Mouse (Mus musculus): Measurements from ENCODE around the gene Sema6d. TPM values are rescaled to one million over a fixed set of nuclear protein-coding genes. Genes with fewer than 3 reads are reported as not detected.

The Sema6d gene
- total and polyA plus RNA-seq, 2 experiments from 2014 or later, result 31.2 to 90.0 TPM

GRCm38 (mm10) chr2:124455881-124456280, 366.1 kb downstream of the Sema6d start:
- H3K4me1 ChIP-seq (ENCODE audit: insufficient read depth, low read length), result no peaks in the 10 kb centered on the region
- 71% methylated on average over 2 of the region's 2 CpGs for WGBS
- no peak for DNase-seq (ENCODE audit: low spot score)
- no peaks in the 10 kb centered on the region for H3K9me3 ChIP-seq (ENCODE audit: low read length)
- no peak for ATAC-seq
- H3K4me2 ChIP-seq (ENCODE audit: low read depth, low read length), result no peak overlapping the region
- H3K27me3 ChIP-seq (ENCODE audit: insufficient read depth, low read length), result no peaks in the 10 kb centered on the region
- no peak for TF ChIP-seq CTCF (IDR thresholded peaks at IDR 0.05; ENCODE audit: low read depth)
- no peaks in the 10 kb centered on the region for H3K36me3 ChIP-seq (ENCODE audit: insufficient read depth, low read length)
- no peak overlapping the region for H3K9ac ChIP-seq (replicated peaks; ENCODE audit: low read length)
- no peak overlapping the region for H3K4me3 ChIP-seq (ENCODE audit: low read length)
- H3K27ac ChIP-seq, result no peak overlapping the region

- Histone ChIP-seq H3K36me3 (ENCODE audit: insufficient read depth, low read length) (no peaks in the 10 kb centered on the region), H3K4me3 (ENCODE audit: low read length) (no peak overlapping the region), H3K9me3 (ENCODE audit: low read length) (no peaks in the 10 kb centered on the region), H3K4me1 (ENCODE audit: insufficient read depth, low read length) (no peaks in the 10 kb centered on the region), H3K9ac (replicated peaks; ENCODE audit: low read length) (no peak overlapping the region), H3K27me3 (ENCODE audit: insufficient read depth, low read length) (no peaks in the 10 kb centered on the region), H3K4me2 (ENCODE audit: low read depth, low read length) (no peak overlapping the region), H3K27ac (no peak overlapping the region)
- DNase-seq (ENCODE audit: low spot score) (no peak), ATAC-seq (no peak)
- WGBS, result 97% methylated on average over 4 of the region's 4 CpGs
- no peak for TF ChIP-seq CTCF (IDR thresholded peaks at IDR 0.05; ENCODE audit: low read depth)
Observed at GRCm38 (mm10) chr2:124456999-124457398, 367.2 kb downstream of the Sema6d start.

GRCm38 (mm10) chr2:124458028-124458427, 368.3 kb downstream of the Sema6d start:
- ATAC-seq (no peak), DNase-seq (ENCODE audit: low spot score) (peak; percentile 64)
- Histone ChIP-seq H3K27ac (no peak overlapping the region), H3K9ac (replicated peaks; ENCODE audit: low read length) (no peak overlapping the region), H3K27me3 (ENCODE audit: insufficient read depth, low read length) (no peaks in the 10 kb centered on the region), H3K4me3 (ENCODE audit: low read length) (no peak overlapping the region), H3K4me1 (ENCODE audit: insufficient read depth, low read length) (no peaks in the 10 kb centered on the region), H3K9me3 (ENCODE audit: low read length) (no peaks in the 10 kb centered on the region), H3K36me3 (ENCODE audit: insufficient read depth, low read length) (no peaks in the 10 kb centered on the region), H3K4me2 (ENCODE audit: low read depth, low read length) (no peak overlapping the region)
- TF ChIP-seq CTCF (IDR thresholded peaks at IDR 0.05; ENCODE audit: low read depth), result no peak
- 64% methylated on average over 2 of the region's 2 CpGs for WGBS

DNA sequence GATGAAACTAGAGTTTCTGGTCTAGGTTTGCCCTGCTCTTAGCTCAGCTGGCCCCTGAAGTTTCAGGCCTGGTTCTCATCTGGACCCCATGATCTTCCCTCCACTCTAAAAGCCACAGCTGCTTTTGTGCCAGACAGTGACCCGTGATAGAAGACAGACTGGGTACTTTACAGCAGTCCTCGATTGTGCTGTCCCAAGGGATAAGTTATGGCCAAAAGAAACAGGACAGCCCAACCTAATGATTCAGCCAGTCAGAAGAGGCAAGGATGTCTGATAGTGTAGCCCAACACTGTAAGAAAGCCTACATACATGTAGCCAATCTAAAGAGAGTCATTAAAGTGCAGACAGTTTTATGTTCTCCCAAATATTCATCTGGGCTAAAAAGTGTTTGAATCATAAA, 371.2 kb downstream of the Sema6d start:
- Histone ChIP-seq H3K4me2 (ENCODE audit: low read depth, low read length) (no peak overlapping the region), H3K36me3 (ENCODE audit: insufficient read depth, low read length) (no peaks in the 10 kb centered on the region), H3K4me1 (ENCODE audit: insufficient read depth, low read length) (no peaks in the 10 kb centered on the region), H3K9ac (replicated peaks; ENCODE audit: low read length) (no peak overlapping the region), H3K4me3 (ENCODE audit: low read length) (no peak overlapping the region), H3K27me3 (ENCODE audit: insufficient read depth, low read length) (no peaks in the 10 kb centered on the region), H3K27ac (no peak overlapping the region), H3K9me3 (ENCODE audit: low read length) (no peaks in the 10 kb centered on the region)
- no peak for TF ChIP-seq CTCF (IDR thresholded peaks at IDR 0.05; ENCODE audit: low read depth)
- 46% methylated on average over 2 of the region's 2 CpGs for WGBS
- DNase-seq (ENCODE audit: low spot score), result no peak
- no peak for ATAC-seq

DNA sequence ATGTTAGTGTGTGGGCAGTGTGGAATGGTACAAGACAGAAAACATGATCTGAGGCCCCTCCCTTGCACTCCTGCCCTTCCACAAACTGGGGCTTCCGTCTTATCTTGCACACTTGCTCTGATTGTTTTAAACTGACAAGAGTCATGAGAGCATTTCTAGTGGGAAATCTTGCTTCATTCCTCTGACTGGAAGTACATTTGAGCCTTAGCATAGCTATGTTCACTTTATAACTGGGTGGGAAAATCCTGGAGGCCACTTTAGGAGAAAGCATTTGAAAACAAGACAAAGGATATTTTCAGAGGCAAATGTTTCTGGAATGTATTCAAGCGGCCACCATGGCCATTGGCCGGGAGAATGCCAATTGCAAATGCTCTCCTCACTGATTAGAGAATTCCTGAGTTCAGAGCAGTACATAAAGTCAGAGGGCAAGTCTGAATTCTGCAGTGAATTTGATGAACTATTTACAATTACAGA, 371.6 kb downstream of the Sema6d start:
- Histone ChIP-seq H3K27me3 (ENCODE audit: insufficient read depth, low read length) (no peaks in the 10 kb centered on the region), H3K27ac (no peak overlapping the region), H3K9me3 (ENCODE audit: low read length) (no peaks in the 10 kb centered on the region), H3K4me2 (ENCODE audit: low read depth, low read length) (no peak overlapping the region), H3K9ac (replicated peaks; ENCODE audit: low read length) (no peak overlapping the region), H3K36me3 (ENCODE audit: insufficient read depth, low read length) (no peaks in the 10 kb centered on the region), H3K4me1 (ENCODE audit: insufficient read depth, low read length) (no peaks in the 10 kb centered on the region), H3K4me3 (ENCODE audit: low read length) (no peak overlapping the region)
- WGBS, result 48% methylated on average over 3 of the region's 3 CpGs
- DNase-seq (ENCODE audit: low spot score) (no peak), ATAC-seq (no peak)
- no peak for TF ChIP-seq CTCF (IDR thresholded peaks at IDR 0.05; ENCODE audit: low read depth)

DNA sequence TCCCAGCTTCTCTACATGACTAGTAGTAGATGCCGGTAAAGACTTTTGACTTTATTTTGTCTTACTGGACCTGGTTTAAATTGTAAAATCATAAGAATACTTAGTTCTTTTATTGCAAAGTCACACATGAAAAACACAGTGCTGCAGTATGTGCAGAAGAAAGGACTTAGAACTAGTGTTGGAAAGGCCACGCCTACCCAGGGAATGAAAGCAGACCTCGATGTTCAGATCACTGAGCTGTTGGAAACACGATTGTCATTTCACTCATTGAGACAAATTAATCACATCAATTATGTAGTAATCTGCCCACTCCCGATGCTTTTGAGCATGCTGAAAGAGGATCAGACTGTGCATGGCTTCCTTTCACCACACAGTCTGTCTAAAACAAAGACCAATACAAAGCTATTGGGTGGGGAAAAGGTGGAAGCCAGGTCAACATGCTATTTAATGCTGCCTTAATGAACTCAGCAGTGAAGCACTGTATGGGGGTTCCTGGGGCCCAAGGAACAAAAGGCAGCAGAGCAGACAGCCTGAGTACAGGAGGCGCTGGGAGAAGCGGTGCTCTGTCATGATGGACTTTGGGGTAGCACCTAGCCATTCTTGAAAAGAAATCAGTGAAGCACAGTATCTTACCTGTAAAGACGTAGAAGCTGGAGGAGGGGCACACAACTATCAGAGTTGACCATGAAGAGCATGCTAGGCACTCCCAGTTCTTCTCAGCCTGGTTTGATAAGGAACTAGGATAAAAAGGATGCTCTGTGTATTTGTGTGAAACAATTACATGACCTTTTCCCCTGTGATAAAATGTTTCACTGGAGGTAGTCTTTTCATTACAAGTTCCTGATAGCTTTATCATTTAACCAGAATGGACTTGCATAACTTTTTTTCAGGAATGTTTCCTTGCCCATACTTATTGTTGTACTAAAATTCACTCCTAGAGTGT, 375.5 kb downstream of the Sema6d start:
- ATAC-seq (no peak), DNase-seq (ENCODE audit: low spot score) (no peak)
- no peak overlapping the region for H3K27ac ChIP-seq
- TF ChIP-seq CTCF (IDR thresholded peaks at IDR 0.05; ENCODE audit: low read depth), result no peak
- H3K9ac ChIP-seq (replicated peaks; ENCODE audit: low read length), result no peak overlapping the region
- no peaks in the 10 kb centered on the region for H3K27me3 ChIP-seq (ENCODE audit: insufficient read depth, low read length)
- no peaks in the 10 kb centered on the region for H3K9me3 ChIP-seq (ENCODE audit: low read length)
- 60% methylated on average over 8 of the region's 8 CpGs for WGBS
- H3K4me2 ChIP-seq (ENCODE audit: low read depth, low read length), result no peak overlapping the region
- no peaks in the 10 kb centered on the region for H3K36me3 ChIP-seq (ENCODE audit: insufficient read depth, low read length)
- no peak overlapping the region for H3K4me3 ChIP-seq (ENCODE audit: low read length)
- H3K4me1 ChIP-seq (ENCODE audit: insufficient read depth, low read length), result peaks cover 9% of the 10 kb centered on the region; the same call in 1 of the 2 replicates

DNA sequence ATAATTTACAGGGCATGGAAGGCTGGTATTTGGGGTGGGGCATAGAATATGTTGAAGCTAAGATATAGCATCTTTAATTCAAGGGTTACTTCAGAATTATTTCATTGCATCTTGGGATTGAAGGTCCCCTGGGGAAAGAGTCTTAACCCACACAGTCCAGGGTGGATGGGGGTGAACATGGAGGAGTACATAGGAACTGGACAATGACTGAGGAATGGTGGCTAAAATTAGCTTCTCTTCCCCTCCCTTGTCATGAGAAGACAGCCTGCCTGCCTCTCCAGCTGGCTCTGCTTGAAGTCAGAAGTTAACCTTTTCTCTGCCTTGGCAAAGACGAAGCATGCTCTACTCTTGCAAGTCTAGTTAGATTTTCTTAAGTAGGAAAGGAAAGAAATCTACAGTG, 377.7 kb downstream of the Sema6d start:
- Histone ChIP-seq H3K4me2 (ENCODE audit: low read depth, low read length) (no peak overlapping the region), H3K27me3 (ENCODE audit: insufficient read depth, low read length) (no peaks in the 10 kb centered on the region), H3K27ac (no peak overlapping the region), H3K36me3 (ENCODE audit: insufficient read depth, low read length) (no peaks in the 10 kb centered on the region), H3K4me1 (ENCODE audit: insufficient read depth, low read length) (peaks cover 16% of the 10 kb centered on the region), H3K4me3 (ENCODE audit: low read length) (no peak overlapping the region), H3K9ac (replicated peaks; ENCODE audit: low read length) (no peak overlapping the region), H3K9me3 (ENCODE audit: low read length) (no peaks in the 10 kb centered on the region)
- no peak for TF ChIP-seq CTCF (IDR thresholded peaks at IDR 0.05; ENCODE audit: low read depth)
- DNase-seq (ENCODE audit: low spot score) (no peak), ATAC-seq (no peak)
- WGBS, result 41% methylated on average over 1 of the region's 1 CpGs

All from hindbrain, postnatal 0 days (tissue).